Mouse (Mus musculus): ENCODE data around the gene Gm21954.

GRCm38 (mm10) chr3:55419334-55419733, 52.7 kb downstream of the Gm21954 start:
- TF ChIP-seq CTCF (IDR thresholded peaks at IDR 0.05; ENCODE audit: low read depth) (no peak), EP300 (IDR thresholded peaks at IDR 0.05; ENCODE audit: low read depth) (no peak)
